Comparison of ENCODE assay signal across 27 mouse cellular contexts in genomic region chr1:66282447-66282846, GRCm38 (mm10).
A peak's percentile ranks its signal among the peaks of the same experiment; 100 is the strongest.
DNase-seq lines count a peak whose midpoint lies in the region; ATAC-seq and TF ChIP-seq lines count a peak whose summit lies in the region.
"Had no signal": no experiment of that assay in that cellular context is flagged by ENCODE, and none has a peak within 500 bp of the region (broad histone marks: within the 10 kb centered on the region; RNA-seq: fewer than 3 reads in every experiment).

No protein-coding gene starts in this region.

- no peak overlapping the region for H3K9ac ChIP-seq in hindbrain, embryonic 12.5 days
- H3K9ac ChIP-seq in hindbrain, postnatal 0 days (replicated peaks; ENCODE audit: low read length), result no peak overlapping the region
- no peak overlapping the region for H3K9ac ChIP-seq in kidney, postnatal 0 days (ENCODE audit: low read depth, low read length)
- no peak overlapping the region for H3K9ac ChIP-seq in CH12.LX (ENCODE audit: insufficient read depth, low read depth)
- no peak overlapping the region for H3K9ac ChIP-seq in hindbrain, embryonic 16.5 days (ENCODE audit: low read depth, low read length)
- H3K9ac ChIP-seq: embryonic facial prominence, embryonic 12.5 days; limb, embryonic 12.5 days; liver, embryonic 15.5 days; lung, embryonic 14.5 days had no signal

- no peak for DNase-seq in hindbrain, postnatal 0 days (ENCODE audit: low spot score)
- peak; percentile 11 for DNase-seq in kidney, postnatal 0 days (ENCODE audit: low spot score)
- DNase-seq in kidney, adult 8-10 months, result no peak
- DNase-seq in CH12.LX (ENCODE audit: extremely low read depth), result peak; percentile 34
- DNase-seq: adrenal gland, adult 2 months; adrenal gland, postnatal 36 days; cerebellum, adult 18-20 months; cerebellum, postnatal 10 days; gastrocnemius, postnatal 14 days; heart, postnatal 14 days; kidney, postnatal 14 days; lung, embryonic 14.5 days; lung, postnatal 14 days; midbrain, embryonic 14.5 days; right cerebral cortex, adult 18-20 months; right cerebral cortex, postnatal 4 days; thymus, adult 2 months; thymus, postnatal 36 days had no signal

- peaks cover 4% of the 10 kb centered on the region for H3K4me1 ChIP-seq in hindbrain, embryonic 12.5 days
- H3K4me1 ChIP-seq in hindbrain, postnatal 0 days (ENCODE audit: insufficient read depth, low read length), result no peaks in the 10 kb centered on the region; the same call in 1 of the 2 replicates
- no peaks in the 10 kb centered on the region for H3K4me1 ChIP-seq in kidney, postnatal 0 days (replicated peaks; ENCODE audit: insufficient read depth, low read length)
- peaks cover 3 to 27% of the 10 kb centered on the region in 2 experiments; a peak in 3 of 4 replicates for H3K4me1 ChIP-seq in CH12.LX (ENCODE audit: control insufficient read depth in 1 of 2, insufficient read depth in 2 of 2)
- H3K4me1 ChIP-seq in hindbrain, embryonic 16.5 days (ENCODE audit: control insufficient read depth, insufficient read depth, low read depth, low read length), result peaks cover 3% of the 10 kb centered on the region; the same call in 1 of the 2 replicates
- H3K4me1 ChIP-seq: embryonic facial prominence, embryonic 12.5 days; limb, embryonic 12.5 days; liver, embryonic 15.5 days had no signal

- 55% methylated on average over 3 of the region's 3 CpGs for WGBS in hindbrain, embryonic 12.5 days
- 42% methylated on average over 3 of the region's 3 CpGs for WGBS in hindbrain, postnatal 0 days
- WGBS in kidney, postnatal 0 days, result 22% methylated on average over 3 of the region's 3 CpGs
- WGBS in hindbrain, embryonic 16.5 days, result 50% methylated on average over 3 of the region's 3 CpGs

- ATAC-seq in hindbrain, embryonic 12.5 days (ENCODE audit: low FRiP score), result peak; percentile 59; the same call in 1 of the 2 replicates
- no peak for ATAC-seq in hindbrain, postnatal 0 days
- no peak for ATAC-seq in kidney, postnatal 0 days (replicated peaks; ENCODE audit: low FRiP score, low read depth)
- ATAC-seq in hindbrain, embryonic 16.5 days, result 0 out of 2 replicates have a peak, but pooled peaks have one; percentile 40
- no peak for ATAC-seq in megakaryocyte-erythroid progenitor cell, adult 5-6 weeks (replicated peaks; ENCODE audit: low FRiP score, low TSS enrichment, poor library complexity, severe bottlenecking)
- ATAC-seq: CD4-positive, CD25-positive, alpha-beta regulatory T cell, adult 4 months; forebrain, embryonic 14.5 days; intestine, embryonic 16.5 days had no signal

- no peaks in the 10 kb centered on the region for H3K27me3 ChIP-seq in hindbrain, embryonic 12.5 days
- no peaks in the 10 kb centered on the region for H3K27me3 ChIP-seq in hindbrain, postnatal 0 days (ENCODE audit: insufficient read depth, low read length)
- no peaks in the 10 kb centered on the region for H3K27me3 ChIP-seq in kidney, postnatal 0 days (ENCODE audit: insufficient read depth, low read length)
- H3K27me3 ChIP-seq in CH12.LX (replicated peaks), result no peaks in the 10 kb centered on the region
- no peaks in the 10 kb centered on the region for H3K27me3 ChIP-seq in hindbrain, embryonic 16.5 days (replicated peaks; ENCODE audit: control insufficient read depth, insufficient read depth, low read length)
- H3K27me3 ChIP-seq: embryonic facial prominence, embryonic 12.5 days; limb, embryonic 12.5 days; liver, embryonic 15.5 days had no signal

- no peaks in the 10 kb centered on the region for H3K9me3 ChIP-seq in hindbrain, embryonic 12.5 days (replicated peaks)
- H3K9me3 ChIP-seq in hindbrain, postnatal 0 days (ENCODE audit: low read length), result no peaks in the 10 kb centered on the region
- no peaks in the 10 kb centered on the region for H3K9me3 ChIP-seq in kidney, postnatal 0 days (replicated peaks; ENCODE audit: low read length)
- H3K9me3 ChIP-seq in CH12.LX (replicated peaks; ENCODE audit: low read length), result no peaks in the 10 kb centered on the region
- no peaks in the 10 kb centered on the region for H3K9me3 ChIP-seq in hindbrain, embryonic 16.5 days (ENCODE audit: control insufficient read depth, low read length)
- H3K9me3 ChIP-seq: embryonic facial prominence, embryonic 12.5 days; limb, embryonic 12.5 days; liver, embryonic 15.5 days had no signal

- TF ChIP-seq CTCF in hindbrain, postnatal 0 days (IDR thresholded peaks at IDR 0.05; ENCODE audit: low read depth), result no peak
- no peak for TF ChIP-seq CTCF in kidney, postnatal 0 days (IDR thresholded peaks at IDR 0.05; ENCODE audit: low read depth)
- TF ChIP-seq CTCF in CH12.LX (conservative IDR thresholded peaks at IDR 0.05 in 1 of 2, IDR thresholded peaks at IDR 0.05 in 1 of 2; ENCODE audit: low read depth in 2 of 2, low read length in 2 of 2), result no peak

- H3K27ac ChIP-seq in hindbrain, embryonic 12.5 days, result 0 out of 2 replicates have a peak overlapping the region, but pooled peaks have one; percentile 44
- H3K27ac ChIP-seq in hindbrain, postnatal 0 days, result no peak overlapping the region
- no peak overlapping the region for H3K27ac ChIP-seq in kidney, postnatal 0 days
- H3K27ac ChIP-seq in CH12.LX (ENCODE audit: insufficient read depth, low read depth), result no peak overlapping the region
- no peak overlapping the region for H3K27ac ChIP-seq in hindbrain, embryonic 16.5 days (ENCODE audit: low read depth, low read length)
- H3K27ac ChIP-seq: embryonic facial prominence, embryonic 12.5 days; limb, embryonic 12.5 days; liver, embryonic 15.5 days had no signal

- TF ChIP-seq RAD21 in CH12.LX (IDR thresholded peaks at IDR 0.05; ENCODE audit: low read depth, low read length), result no peak

- in situ Hi-C loops in CH12.LX (cut with MboI; ENCODE audit: low pct_ligation_motif_present, low pct_unique_long_range_greater_than_20kb, low sequenced_read_pairs), result no loop called here

- no peak for TF ChIP-seq POLR2A in CH12.LX (IDR thresholded peaks at IDR 0.05; ENCODE audit: low read depth, low read length)

- peaks cover 3% of the 10 kb centered on the region; the same call in 1 of the 2 replicates for H3K36me3 ChIP-seq in hindbrain, embryonic 12.5 days
- no peaks in the 10 kb centered on the region for H3K36me3 ChIP-seq in hindbrain, postnatal 0 days (ENCODE audit: insufficient read depth, low read length)
- no peaks in the 10 kb centered on the region for H3K36me3 ChIP-seq in kidney, postnatal 0 days (ENCODE audit: insufficient read depth, low read length)
- H3K36me3 ChIP-seq in CH12.LX (replicated peaks in 1 of 2; ENCODE audit: control insufficient read depth in 1 of 2, insufficient read depth in 1 of 2, low read length in 1 of 2), result no peaks in the 10 kb centered on the region
- H3K36me3 ChIP-seq in hindbrain, embryonic 16.5 days (ENCODE audit: control insufficient read depth, insufficient read depth, low read length), result no peaks in the 10 kb centered on the region
- H3K36me3 ChIP-seq: embryonic facial prominence, embryonic 12.5 days; limb, embryonic 12.5 days; liver, embryonic 15.5 days had no signal

- dilution Hi-C loops in CH12.LX (cut with MboI; ENCODE audit: extremely low pct_ligation_motif_present, extremely low pct_unique_long_range_greater_than_20kb, low sequenced_read_pairs), result no loop called here

- H3K4me3 ChIP-seq in hindbrain, embryonic 12.5 days, result no peak overlapping the region
- H3K4me3 ChIP-seq in hindbrain, postnatal 0 days (ENCODE audit: low read length), result no peak overlapping the region
- H3K4me3 ChIP-seq in kidney, postnatal 0 days (replicated peaks; ENCODE audit: low read depth, low read length), result no peak overlapping the region
- H3K4me3 ChIP-seq in CH12.LX (replicated peaks in 1 of 3; ENCODE audit: low read depth in 2 of 3, low read length in 2 of 3, poor library complexity in 1 of 3), result no peak overlapping the region
- no peak overlapping the region for H3K4me3 ChIP-seq in hindbrain, embryonic 16.5 days (ENCODE audit: low read length)
- H3K4me3 ChIP-seq: embryonic facial prominence, embryonic 12.5 days; limb, embryonic 12.5 days; liver, embryonic 15.5 days had no signal

- no peaks in the 10 kb centered on the region for H3K79me2 ChIP-seq in CH12.LX (replicated peaks; ENCODE audit: control insufficient read depth, extremely low read depth, insufficient read depth, poor library complexity, severe bottlenecking)

- no peak for TF ChIP-seq EP300 in CH12.LX (IDR thresholded peaks at IDR 0.05; ENCODE audit: low read length)

- H3K4me2 ChIP-seq in hindbrain, embryonic 12.5 days (replicated peaks), result no peak overlapping the region
- no peak overlapping the region for H3K4me2 ChIP-seq in hindbrain, postnatal 0 days (ENCODE audit: low read depth, low read length)
- no peak overlapping the region for H3K4me2 ChIP-seq in kidney, postnatal 0 days (ENCODE audit: low read length)
- no peak overlapping the region for H3K4me2 ChIP-seq in CH12.LX (ENCODE audit: insufficient read depth, low read depth, poor library complexity, severe bottlenecking)
- H3K4me2 ChIP-seq in hindbrain, embryonic 16.5 days (ENCODE audit: low read length), result no peak overlapping the region
- H3K4me2 ChIP-seq: embryonic facial prominence, embryonic 12.5 days; limb, embryonic 12.5 days; liver, embryonic 15.5 days; lung, embryonic 14.5 days had no signal

TF ChIP-seq in CH12.LX, 34 proteins besides CTCF, POLR2A, EP300 and RAD21:
- TF ChIP-seq RCOR1 (conservative IDR thresholded peaks at IDR 0.05; ENCODE audit: low read depth, low read length), result no peak
- TF ChIP-seq BHLHE40 (IDR thresholded peaks at IDR 0.05; ENCODE audit: low read depth, low read length), result 0 out of 2 replicates have a peak, but pooled peaks have one; percentile 19
- TF ChIP-seq MAX (IDR thresholded peaks at IDR 0.05; ENCODE audit: low read length), result no peak

Comparison
In these comparisons a context has a peak if more than half of its experiments do, and no peak if none do; other contexts are left out.
1. ATAC-seq: peak in hindbrain, embryonic 12.5 days (single experiment) and hindbrain, embryonic 16.5 days (single experiment); none in hindbrain, postnatal 0 days (single experiment), kidney, postnatal 0 days (single experiment) and megakaryocyte-erythroid progenitor cell, adult 5-6 weeks (single experiment).
2. DNase-seq: peak in kidney, postnatal 0 days (single experiment) and CH12.LX (single experiment); none in hindbrain, postnatal 0 days (single experiment) and kidney, adult 8-10 months (0 of 2).